Mouse (Mus musculus) large intestine, adult 2 months (tissue): ENCODE measurements at regions not wholly inside any gene's neighbourhood (a gene's known extent, or its start where the extent isn't known, plus 50 kb on each side); places are given as distances from the start of the nearest gene placed in this dataset.

Experiments used
- DNase-seq: peaks from one replicate; pipeline ENCODE4 v3.0.0-alpha.2; 2012; ENCODE audit warnings: low read depth, low spot score
- WGBS: fragments of 180-500 bp; shearing (Covaris S2); methylation state at CpG from one replicate; pipeline ENCODE4 v1.1.7; 2018; 5-methylcytosine and 5-hydroxymethylcytosine counted together

DNA sequence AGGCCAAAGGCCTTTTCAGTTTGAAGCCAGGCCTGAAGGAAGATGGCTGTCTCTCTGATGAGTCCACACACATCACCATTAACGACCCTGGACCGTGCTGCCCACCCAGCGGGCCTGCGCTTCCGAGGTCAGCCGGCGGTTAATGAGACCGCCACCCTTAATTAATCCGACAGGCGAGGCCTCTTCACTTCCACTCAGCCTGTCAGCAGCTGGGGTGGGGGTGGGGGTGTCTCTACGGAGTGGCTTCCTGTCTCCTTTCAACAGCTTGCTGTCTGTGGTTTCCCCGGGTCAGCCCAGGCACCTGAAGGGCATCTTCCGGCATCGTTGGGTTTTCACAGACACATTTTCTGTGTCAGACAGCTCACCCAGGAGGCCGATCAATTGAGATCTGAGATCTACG lies 113.0 kb upstream of the 1700021F07Rik start:
- no peak for DNase-seq
- WGBS = 60% methylated on average over 16 of the region's 16 CpGs

GRCm38 (mm10) chr2:173413906-173414656 lies 108.3 kb upstream of the 1700021F07Rik start:
- WGBS = 63% methylated on average over 18 of the region's 18 CpGs
- no peak for DNase-seq

DNA sequence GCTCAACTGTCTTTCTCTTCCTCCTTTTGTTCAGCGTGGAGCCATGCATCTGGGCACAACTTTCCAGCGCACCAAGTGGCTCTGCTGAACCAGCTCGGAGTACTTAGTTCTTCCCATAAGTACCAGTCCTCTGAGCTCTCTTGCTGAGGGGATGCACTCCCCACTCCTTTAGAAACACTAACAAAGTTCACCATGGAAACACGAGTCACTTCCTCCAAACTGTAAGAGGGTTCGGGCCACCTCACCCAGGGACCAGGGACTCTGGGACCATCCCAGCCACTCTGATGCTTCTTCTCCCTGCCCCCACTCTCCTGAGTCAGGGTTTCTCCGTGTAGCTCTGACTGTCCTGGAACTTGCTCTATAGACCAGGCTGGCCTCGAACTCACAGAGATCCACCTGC lies 107.0 kb upstream of the 1700021F07Rik start:
- WGBS = 73% methylated on average over 7 of the region's 7 CpGs

GRCm38 (mm10) chr2:173416921-173417320 lies 105.5 kb upstream of the 1700021F07Rik start:
- WGBS = 95% methylated on average over 1 of the region's 1 CpGs
- DNase-seq = no peak

More for the DNA sequence above, 107.0 kb upstream of the 1700021F07Rik start:
- no peak for DNase-seq

DNA sequence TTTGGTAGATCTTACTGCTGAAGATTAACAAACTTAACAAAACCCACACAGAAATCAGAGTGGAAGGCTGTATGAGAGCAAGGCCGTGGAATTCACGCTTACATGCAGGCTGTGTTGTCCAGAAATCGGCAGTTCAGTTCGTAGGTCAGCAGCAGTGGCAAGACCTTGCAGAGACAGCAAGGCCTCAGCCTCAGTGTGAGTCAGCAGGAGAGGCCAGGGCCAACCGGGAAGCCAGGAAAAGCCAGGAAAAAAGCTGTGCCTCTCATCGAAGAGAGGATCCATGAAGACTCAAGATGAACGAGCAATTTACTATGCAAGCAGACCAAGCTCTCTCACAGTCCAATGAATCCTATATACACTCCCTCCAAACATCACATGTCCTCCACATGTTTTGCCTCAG lies 103.4 kb upstream of the 1700021F07Rik start:
- no peak for DNase-seq
- 70% methylated on average over 7 of the region's 7 CpGs for WGBS

- WGBS = 79% methylated on average over 10 of the region's 10 CpGs
- no peak for DNase-seq
These were observed 102.4 kb upstream of the 1700021F07Rik start for GRCm38 (mm10) chr2:173419972-173420391.

DNA sequence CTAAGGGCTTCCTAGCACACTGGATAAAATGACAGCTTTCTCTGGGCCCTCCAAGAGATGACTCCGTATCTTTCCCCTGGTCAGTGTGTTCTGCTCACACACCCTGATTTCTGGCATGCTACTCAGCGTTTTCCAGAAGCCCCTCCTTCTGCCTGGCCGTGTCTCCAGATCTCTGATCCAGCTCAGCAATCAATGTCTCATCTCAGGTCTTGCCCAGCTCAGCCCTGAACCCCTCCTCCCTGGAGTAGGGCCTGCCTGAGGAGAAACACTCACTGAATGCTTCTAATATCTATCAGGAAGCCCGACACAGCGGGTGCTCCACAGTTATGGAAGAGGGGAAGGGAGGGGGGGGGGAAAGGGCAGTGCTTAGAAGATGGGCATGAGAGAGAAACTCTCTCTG lies 101.9 kb upstream of the 1700021F07Rik start:
- no peak for DNase-seq
- WGBS = 58% methylated on average over 5 of the region's 5 CpGs

GRCm38 (mm10) chr2:173424875-173425274 lies 97.5 kb upstream of the 1700021F07Rik start:
- WGBS = 89% methylated on average over 7 of the region's 7 CpGs
- DNase-seq = no peak

DNA sequence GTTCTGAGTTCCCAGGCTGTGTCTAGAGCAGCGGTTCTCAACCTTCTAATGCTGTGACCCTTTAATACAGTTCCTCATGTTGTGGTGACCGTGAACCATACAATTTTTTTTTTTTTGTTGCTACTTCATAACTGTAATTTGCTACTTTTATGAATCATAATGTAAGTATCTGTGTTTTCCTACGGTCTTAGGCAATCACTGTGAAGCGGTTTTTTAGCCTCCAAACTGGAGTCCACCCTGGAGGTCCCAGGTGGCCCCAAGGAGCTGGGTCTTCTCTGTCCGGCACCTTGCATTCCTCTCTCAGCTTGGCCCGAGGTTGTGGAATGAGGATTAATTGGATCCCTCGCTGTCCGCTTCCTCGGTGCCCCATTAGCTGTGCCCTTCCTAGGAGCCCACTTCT lies 96.6 kb upstream of the 1700021F07Rik start:
- WGBS = 81% methylated on average over 9 of the region's 9 CpGs
- no peak for DNase-seq

DNA sequence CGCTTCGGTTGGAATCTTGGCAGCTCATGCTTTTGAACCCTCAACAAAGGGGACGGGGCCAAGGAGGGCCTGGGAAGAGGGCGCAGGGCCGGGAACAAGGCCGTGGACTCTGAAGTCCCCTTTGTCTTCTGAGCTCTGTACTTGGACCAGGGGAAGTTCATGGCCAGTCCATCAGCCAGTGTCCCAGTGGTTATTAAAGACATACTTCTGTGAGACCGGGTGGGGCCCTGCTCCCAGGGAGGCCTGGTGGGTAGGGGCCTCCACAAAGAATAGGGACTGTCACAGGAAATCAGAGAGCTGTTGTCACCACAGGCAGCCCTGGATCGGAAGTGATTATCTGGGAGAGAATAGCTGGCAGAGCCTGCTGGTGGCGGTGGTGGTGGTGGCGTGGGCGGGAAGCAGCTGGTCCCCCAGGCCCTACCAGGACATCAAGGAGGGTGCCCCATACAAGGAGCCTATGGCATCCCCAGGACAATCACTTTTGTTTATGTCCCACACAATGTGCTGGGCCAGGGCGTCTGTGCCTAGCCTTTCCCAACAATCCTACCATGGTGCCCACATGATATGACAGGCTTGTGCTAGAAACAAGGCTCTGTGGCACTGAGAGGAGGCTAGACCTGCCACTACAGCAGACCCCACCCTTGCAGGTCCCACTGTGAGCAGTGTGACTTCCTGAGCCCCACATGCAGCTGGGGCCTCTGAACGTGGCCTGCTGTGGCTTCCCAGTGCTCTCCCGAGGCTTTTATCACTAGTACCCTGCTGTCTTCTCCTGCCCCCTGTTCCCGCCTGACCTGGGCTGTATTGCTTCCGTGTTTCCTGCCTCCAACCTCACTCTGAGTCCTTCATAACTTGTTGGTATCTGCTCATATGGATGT lies 96.0 kb upstream of the 1700021F07Rik start:
- WGBS = 74% methylated on average over 16 of the region's 16 CpGs
- no peak for DNase-seq

GRCm38 (mm10) chr2:173427888-173428450 lies 94.4 kb upstream of the 1700021F07Rik start:
- no peak for DNase-seq
- 71% methylated on average over 10 of the region's 10 CpGs for WGBS

DNA sequence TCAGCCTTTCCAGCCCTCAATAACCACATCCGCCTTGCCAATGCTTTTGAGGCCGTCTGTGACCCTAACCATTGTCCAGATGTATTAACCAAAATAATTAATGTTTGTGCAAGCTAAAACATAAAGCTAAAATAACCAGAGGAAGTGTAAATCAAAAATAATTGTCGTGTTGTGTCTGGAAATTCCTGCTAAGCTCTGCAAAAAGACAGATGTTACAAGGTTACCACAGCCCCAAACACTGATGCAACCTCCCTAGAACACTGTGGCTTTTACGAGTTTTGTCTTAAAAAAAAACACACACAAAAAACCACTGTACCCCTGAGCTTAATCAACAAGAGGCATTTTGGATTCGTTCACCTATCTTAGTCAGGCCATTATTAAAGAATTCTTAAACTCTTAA lies 90.5 kb upstream of the 1700021F07Rik start:
- no peak for DNase-seq
- 62% methylated on average over 5 of the region's 5 CpGs for WGBS

GRCm38 (mm10) chr2:173432258-173432657 lies 90.1 kb upstream of the 1700021F07Rik start:
- DNase-seq = no peak
- WGBS = 64% methylated on average over 3 of the region's 3 CpGs

GRCm38 (mm10) chr2:173432886-173433624 lies 89.3 kb upstream of the 1700021F07Rik start:
- no peak for DNase-seq
- 68% methylated on average over 9 of the region's 9 CpGs for WGBS

- no peak for DNase-seq
- 66% methylated on average over 3 of the region's 3 CpGs for WGBS
These were observed 85.8 kb upstream of the 1700021F07Rik start for GRCm38 (mm10) chr2:173436580-173436979.

GRCm38 (mm10) chr2:173439031-173439430 lies 83.4 kb upstream of the 1700021F07Rik start:
- DNase-seq = no peak
- 67% methylated on average over 9 of the region's 9 CpGs for WGBS

DNA sequence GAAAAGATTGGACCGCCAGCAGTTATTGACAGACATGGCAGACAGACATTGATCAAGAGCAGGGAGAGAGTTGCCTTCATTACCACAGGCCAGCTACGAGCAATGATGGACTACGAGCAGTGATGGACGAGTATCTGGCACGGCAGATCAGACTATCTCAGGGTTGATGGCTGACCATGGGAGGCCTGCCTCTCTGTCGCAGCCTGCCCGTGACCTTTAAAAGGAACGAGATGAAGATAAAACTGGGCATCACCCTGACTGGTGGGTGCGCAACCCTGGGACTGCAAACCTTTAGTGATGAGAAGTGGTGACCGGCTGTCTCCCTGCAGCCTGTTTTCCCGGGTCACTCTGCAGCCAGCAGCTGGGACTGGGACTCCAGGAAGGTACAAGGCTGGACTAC lies 80.3 kb upstream of the 1700021F07Rik start:
- no peak for DNase-seq
- 94% methylated on average over 11 of the region's 11 CpGs for WGBS

- DNase-seq = no peak
- WGBS = 24% methylated on average over 10 of the region's 10 CpGs
These were observed 79.1 kb upstream of the 1700021F07Rik start for GRCm38 (mm10) chr2:173443262-173443661.

DNA sequence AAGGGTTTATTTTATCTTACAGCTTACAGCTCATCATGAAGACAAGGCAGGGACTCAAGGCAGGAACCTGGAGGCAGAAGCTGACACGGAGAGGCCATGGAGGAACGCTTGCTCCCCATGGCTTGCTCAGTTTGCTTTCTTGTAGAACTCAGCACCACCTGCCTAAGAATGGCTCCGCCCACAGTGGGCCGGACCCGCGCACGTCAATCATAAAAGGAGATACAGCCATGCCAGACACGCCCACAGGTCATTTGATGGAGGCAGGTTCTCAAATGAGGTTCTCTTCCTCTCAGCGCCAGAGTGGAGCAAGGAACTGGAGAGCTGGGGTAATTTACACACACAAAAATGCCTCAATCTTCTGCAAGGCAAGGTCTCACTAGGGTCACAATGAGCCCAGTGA lies 78.0 kb upstream of the 1700021F07Rik start:
- peak; percentile 22 for DNase-seq
- WGBS = 44% methylated on average over 9 of the region's 9 CpGs

DNA sequence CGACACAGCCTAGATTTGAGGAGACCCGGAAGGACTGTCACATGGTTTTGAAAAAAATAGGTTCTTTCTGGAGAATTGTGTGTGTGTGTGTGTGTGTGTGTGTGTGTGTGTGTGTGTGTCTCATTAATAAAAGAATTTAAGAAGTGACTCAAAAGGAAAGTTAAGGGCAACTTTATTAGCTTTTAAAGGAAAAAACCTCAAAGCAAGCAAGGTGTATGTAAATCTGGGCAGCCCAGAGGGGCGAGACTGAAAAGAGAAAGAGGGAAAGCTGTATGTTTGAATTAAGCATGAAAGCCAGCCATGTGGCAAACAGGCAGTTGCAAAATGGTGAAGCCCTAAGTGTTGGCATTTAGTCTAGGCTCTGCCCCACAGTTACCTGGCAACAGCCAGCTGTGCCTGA lies 77.3 kb upstream of the 1700021F07Rik start:
- 83% methylated on average over 3 of the region's 3 CpGs for WGBS
- DNase-seq = no peak
